Mouse (Mus musculus) lung, postnatal 36 days (tissue): ENCODE results near the gene Wwox.

Experiments used
- DNase-seq: peaks from one replicate; pipeline ENCODE4 v3.0.0; 2022; ENCODE audit warnings: mixed read lengths

Wwox gene

DNA sequence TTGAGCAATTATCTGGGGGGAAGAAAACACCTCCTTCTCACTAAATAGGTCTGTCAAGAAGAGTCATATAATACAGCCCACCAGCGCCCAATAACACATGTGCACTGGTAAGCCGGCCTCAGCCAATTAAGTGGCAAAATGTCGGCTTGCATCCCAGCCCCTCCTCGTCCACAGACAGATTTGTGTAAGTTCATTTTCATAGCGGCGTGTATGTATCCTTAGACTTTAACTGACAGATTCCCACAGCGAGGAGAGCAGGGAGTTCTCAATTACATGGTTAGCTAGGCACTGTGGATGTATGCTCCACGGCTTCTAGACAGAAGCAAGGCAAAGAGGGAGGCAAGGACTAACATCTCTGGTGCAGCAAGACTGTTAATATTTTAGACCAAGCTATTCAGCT, 702.2 kb downstream of the Wwox start:
- DNase-seq: no peak

DNA sequence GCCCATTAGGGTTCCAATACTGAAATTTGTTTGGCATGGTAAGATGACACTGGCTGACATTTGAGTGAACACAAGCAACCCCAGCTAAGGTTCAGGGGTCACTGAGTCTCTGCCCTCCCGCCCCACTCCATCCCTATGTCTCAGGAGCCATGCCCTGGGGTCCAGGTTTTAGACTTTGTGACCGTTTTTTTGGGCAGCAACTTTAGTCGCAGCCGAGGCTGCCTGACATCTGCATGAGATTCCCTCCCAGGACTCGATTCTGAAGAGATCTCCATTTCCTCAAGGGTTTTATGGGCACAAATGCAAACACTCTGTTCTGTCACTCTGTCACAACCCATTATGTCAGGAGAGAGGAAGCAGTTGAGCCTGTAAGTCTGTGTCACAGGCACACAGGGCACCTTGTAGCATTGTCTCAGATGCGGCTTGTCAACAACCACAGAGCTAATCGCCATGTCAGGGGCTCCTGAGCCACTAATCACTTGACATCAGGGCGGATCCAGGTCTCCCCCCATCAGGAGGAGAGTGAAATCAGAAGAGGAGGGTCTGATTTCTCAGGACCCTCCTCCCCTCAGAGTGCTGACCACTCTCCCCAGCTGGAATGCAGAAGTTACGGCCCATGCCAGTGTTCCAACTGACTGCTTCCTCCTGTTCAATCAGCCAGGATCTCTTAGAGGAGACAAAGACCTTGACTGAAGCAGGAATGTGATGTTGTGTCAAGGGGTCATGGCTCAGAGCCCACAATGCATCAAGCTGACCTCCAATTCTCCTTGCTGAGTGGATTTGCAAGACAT, 704.3 kb downstream of the Wwox start:
- DNase-seq: no peak

DNA sequence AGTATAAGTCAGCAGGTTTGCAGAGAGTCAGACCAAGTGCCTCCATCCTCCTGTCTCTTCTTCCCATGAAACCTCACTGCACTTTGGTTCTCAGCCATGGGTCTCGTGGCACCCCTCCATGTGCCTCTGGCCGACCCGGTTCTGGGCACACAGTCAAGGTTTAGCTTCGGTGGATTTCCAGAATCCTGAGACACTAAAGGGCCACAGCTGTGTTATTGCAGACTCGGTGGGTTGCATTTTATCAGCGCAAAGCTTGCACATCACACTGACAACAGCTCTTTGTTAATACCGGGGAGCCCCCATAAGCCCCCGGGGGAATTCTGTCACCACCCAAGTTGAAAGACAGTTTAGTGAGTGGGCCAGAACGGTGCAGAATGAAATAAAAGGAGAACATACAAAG, 707.6 kb downstream of the Wwox start:
- peak; percentile 26 for DNase-seq

DNA sequence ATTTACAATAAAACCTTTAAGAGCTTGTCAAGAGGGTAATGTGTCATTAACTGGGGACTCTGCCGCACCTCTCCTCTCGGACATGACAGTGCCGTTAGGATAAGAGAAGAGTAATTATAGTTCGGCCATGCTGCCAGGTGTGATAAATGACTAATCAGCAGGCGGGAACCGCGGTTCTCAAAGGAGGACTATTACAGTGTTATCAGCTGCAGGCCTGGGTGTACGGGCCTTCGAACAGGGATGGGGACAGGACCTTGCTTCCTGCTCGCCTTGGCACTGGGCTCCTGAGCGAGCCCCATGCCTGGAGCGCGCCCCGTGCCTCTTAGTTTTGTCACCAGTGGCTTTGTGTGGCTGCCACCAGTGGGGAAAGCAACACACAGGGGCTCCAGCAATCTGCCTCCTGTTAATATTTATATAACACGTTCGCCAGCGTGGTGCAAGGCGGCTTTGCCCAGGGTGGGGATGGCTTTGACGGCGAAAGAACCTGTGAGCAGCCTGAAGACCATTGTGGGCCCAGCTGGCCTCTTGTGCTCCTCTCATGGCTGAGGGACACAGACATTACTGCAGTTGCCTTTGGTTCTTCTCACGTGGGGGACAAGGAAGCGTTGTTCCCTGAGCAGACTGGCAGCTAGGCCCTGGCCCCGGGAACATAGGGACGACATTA, 711.1 kb downstream of the Wwox start:
- no peak for DNase-seq

DNA sequence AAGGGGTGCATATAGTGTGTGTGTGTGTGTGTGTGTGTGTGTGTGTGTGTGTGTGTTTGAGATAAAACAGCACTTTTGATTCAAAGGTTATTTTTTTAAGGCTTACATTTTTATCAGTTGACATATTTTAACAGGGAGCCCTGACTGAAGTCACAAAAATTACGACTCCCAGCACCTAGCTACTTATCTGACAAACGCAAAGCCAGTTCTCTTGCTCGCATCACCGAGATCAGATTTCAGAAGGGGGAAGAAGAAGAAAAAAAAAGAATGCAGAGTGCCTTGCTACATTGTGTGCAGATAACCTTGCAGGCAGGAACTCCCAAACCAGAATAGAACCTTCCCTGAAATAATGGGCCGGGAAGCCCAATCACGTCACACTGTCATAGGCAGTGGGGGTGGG, 712.0 kb downstream of the Wwox start:
- DNase-seq: no peak

DNA sequence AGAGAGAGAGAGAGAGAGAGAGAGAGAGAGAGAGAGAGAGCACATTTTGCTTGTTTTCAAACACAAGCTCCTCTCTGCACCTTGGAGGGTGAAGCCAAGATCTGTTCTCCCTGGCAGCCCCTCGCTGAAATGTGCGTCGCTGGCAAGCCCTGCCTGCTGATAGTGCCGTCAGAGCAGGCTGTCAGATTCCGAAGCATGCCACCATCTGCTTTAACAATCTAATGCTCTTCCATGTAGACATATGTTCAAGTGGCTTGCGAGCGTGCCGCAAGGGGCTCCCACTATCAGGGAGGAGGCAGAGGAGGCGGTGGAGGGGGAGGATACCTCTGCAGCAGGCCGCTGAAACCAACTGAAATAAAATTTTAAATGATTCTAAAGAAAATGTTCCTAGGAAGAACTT, 714.6 kb downstream of the Wwox start:
- DNase-seq: no peak

DNA sequence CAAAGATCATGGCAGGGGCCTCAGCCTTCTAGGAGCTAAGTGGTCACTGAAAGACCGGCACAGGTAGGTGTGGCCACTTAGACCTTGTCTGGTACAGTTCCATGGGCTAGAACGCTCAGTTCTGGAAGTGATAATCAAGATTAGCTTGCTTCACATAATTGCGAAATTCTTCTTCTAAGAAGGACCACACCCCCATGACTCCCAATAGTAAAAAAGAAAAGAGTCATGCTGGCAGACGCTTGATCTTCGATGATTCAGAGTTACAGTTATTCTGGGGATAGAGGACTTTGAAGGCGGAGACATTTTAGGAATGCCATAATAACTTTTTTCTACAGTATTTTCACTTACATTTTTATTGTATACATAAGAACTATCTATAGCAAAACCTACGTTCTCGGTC, 716.7 kb downstream of the Wwox start:
- peak; percentile 43 for DNase-seq

DNA sequence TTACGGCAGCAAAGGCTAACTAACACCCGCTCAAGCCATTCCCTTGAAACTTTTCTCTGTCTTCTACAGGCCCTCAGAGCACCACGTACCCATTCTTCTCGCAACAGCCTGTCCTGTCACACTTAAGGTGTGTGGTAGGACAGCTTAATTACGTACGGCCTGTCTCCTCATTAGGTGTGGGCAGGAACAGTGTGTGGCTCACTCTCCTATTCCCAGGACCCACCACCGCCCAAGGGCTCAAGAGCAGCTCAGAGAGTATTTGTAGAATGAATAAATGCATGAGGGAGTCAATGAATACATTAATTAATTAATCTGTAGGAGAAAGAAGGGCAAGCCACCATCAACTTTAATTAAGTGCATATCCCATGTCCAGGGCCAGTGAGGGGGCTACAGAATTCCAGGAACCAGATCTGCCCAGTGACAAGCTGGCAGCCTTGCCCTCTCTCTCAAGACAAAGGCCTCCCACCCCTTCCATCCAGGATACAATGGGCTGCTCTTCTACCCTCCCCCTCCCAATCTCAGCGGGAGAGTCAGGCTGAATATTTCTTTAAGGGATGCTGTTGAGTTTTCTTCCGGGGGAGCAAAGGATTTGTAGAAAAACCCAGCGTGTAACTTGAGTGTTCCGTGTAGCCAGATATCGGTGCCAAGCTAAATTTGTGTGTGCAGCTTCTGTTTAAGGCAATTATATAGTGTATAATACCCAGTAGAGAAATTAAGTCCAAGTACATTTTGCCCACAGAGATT, 718.7 kb downstream of the Wwox start:
- DNase-seq: no peak

DNA sequence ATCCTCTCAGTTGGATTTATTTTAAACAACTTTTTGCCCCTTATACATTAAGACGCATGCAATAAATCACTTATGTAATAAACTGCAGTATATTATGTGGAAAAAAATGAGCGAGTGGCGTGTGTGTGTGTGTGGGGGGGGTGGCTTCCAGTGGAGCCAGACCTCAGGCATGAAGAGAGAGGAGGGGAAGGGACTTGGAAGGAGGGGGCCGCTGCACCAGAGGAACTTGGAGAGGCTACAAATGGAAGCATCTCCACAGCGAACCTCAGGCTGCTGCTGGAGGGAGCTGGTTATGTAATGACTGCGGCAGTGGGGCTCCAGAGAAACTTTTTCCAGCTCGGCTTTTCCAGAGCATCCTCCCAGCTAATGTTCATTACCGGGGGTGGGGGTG, 719.3 kb downstream of the Wwox start:
- DNase-seq: no peak

DNA sequence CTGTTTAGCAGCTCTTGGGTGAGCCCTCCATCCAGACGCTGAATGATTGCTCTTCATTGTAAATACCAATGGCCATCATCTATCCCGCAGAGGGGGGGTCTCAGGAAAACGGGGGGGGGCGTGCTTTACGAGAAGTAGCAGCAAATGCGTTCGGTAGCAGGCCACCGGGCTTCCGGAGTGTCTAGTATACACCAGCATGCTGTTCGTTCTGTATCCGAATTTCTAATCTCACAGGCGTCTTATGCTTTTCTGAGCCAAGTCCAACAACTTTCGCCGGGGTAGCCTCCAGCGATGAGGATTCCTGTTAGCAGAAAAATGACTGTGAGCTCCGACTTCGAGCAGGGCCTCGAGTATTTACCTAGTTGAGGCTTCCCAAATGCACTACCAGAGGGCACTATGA, 719.8 kb downstream of the Wwox start:
- DNase-seq: peak; percentile 22

DNA sequence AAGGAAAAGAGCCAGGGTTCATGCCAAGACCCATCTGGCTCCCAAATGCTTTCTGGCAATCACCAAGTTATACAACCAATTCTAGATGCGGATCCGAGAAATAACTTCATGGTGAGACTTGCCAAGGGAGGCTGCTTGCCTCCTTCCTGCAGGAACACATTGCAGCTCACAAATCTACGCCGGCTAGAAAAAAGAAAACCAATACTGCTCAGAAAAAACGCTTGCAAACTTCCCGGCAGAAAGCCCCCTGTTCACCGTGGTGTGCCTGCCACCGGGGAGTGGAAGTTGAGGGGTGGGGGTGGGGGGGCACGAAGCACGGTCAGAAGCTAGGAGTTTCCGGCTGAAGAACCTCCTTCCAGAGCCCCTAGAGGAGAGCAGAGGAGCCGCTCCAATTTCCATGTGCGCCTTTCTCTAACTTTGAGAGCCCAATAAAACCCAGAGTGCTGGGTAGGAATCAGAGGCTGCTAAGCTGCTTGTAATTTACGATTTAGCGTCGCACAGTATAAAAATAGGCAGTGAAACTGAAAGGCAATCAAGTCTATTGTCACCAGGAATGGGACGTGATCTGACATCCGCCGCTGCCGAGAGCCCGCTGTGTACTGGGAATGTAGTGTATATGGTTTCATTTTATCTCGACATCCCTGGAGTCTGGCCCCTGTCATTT, 720.4 kb downstream of the Wwox start:
- peak; percentile 32 for DNase-seq

DNA sequence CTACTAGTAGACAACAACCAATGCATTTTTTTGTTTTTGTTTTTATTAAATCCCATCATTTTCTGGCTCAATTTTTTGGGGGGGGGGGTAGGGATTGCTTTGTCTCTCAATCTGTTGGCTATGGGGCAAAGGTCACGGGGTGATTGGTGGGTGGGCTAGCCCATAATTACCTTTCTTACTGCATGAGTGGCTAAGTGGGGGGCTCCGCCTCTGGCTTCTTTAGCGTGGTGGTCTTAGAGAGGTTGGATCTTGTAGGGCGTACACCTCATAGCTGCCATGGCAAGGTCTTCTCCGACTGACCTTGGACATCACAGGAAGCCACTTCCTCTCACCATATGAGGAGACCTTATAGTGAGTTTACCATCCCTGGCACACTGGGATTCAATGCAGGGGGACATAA, 721.0 kb downstream of the Wwox start:
- no peak for DNase-seq

DNA sequence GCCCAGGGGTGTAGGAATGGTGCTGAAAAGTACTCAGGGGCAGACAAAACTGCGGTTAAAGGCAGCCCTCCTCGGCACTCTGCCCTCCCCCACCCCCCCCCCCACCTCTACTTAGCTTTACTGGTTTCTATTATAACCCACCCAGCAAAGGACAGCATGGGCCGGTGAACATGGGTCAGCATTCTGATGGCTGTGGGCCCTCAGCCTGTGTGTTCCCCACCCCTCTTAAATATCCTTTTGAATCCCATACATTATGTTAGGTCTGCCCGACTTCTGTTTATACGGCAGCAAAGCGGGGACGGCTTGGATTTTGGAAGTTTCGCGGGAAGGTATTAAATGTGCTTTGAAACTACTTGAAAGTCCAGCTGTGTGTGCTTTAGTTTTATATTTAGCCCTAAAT, 722.1 kb downstream of the Wwox start:
- no peak for DNase-seq

DNA sequence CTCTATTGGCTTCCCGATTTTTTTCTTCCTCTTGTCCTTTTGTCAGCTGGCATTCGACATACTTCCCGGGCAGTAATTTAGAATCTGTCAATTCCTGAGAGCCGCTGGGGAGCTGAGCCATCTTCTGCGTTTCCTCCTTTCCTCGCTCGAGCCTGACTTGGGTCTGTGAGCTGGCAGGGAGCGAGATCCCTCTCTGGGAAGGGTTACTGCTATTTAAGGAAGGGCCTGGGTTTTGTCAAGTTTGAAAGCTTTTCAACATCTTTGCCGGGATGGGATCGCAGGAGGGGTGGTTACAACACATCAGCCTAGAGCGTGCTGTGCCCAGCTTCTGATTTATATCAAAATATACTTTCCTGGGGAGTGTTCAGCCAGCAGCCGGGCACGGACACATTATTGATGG, 725.4 kb downstream of the Wwox start:
- no peak for DNase-seq

DNA sequence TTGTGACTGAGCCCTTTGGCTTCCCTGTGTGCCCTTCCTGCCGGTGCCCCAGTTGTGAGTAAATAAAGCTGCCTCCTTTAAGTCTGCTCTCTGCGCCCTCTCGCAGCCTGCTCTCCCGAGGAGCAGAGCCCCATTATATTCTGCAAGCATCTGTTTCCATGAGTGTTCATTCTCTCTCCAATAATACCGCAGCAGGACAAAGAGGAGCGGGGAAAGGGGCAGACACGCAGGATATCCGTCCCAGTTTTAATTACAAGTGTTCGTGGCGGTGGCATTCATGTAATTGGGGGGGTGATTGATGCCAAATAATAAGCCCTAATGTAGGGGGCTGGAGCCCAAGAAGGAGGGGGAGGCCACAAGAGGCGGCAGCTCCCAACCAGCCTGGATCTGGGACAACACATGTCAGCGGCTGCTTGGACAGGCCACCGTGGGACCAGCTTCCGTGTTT, 734.2 kb downstream of the Wwox start:
- DNase-seq: no peak

DNA sequence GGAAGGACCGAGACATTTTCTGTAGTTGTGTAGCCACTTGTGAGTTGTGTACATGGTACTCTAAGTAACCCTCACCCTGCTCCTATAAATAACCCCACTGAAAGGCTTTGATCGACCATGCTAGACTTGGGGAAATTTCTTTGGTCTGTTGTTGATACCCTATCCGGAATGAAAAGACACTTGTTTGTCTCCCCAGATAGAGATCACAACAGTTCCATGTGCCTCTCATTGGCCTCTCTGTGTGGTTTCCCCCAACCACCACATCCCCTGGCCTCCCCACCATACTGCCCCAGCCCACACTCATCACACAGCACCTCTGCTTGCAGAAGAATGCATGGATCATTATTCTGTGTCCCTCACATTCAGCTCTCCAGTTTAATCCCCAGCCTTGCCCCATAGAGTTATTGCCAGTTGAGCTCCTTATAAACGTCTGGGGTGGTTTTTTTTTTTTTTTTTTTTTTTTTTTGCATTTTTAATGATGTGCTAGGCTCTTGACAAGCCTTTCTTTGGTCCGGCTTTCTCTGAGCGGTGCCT, 746.0 kb downstream of the Wwox start:
- DNase-seq: no peak

DNA sequence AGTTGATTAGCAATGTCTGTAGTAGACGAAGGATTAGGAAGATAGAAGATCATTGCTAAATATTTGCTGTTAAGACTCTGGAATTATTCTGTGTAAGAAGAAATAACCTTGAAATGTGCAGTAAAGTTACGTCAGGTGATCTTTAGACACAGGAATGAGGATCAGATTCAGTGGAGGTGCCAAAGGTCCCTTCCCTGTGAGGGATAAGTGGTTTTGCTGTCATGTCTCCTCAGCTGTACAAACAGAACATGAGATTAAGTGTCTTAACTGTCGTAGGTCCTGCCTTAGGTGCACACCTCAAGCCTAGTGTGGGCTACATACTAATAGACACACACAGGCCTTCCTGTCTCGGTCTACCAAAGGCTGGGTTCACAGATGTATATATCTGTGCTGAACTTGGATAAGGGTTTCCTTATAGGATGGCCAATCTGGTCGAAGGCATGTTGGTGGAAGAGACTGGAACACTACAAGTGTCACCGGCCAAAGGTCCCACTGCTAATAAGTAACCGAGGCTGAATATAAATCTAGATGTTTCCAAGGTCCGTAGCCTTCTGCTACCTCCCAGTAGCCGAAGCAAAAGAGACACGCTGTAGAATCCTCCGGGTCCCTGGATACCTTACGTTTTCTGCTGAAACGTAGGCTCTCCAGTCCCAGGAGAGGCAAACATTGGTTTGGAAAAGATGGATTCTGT, 746.8 kb downstream of the Wwox start:
- no peak for DNase-seq

DNA sequence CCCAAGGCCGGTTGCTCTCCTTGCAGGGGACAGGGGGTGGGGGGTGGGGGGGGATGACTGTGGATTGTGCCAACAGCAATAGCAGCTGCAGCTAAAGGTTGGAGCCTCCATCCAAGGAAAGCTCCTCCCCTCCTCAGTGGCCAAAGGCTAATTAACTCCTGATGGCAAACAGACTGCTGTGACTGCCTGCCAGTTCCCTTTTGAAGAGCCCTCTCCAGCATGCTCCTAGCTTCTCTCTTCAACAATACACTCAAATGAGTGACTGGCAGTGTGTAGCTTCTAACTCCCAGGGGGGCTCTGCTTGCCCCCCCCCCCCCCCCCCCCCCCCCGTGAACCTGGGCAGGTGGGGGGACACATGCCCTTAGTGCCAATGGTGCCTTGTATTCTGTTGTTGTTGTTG, 747.4 kb downstream of the Wwox start:
- DNase-seq: no peak

DNA sequence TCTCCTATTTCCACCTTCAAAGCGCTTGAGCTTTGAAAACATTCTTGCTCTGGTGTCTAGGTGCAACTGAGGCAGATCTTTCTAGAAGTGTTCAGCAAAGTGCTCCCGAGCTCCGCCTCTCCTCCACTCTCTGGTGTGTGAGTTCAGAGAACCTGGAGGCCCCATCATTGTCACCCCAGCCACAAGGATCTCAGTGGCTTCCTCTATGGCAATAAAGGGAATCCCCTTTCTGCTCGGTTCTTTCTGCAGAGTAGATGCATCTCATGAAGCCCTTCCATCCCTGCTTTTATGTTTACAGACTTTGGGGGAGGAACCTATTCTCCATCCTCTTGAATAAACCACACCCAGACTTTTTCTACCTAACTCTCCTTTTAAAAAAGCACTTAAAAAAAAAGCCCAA, 749.0 kb downstream of the Wwox start:
- DNase-seq: no peak

DNA sequence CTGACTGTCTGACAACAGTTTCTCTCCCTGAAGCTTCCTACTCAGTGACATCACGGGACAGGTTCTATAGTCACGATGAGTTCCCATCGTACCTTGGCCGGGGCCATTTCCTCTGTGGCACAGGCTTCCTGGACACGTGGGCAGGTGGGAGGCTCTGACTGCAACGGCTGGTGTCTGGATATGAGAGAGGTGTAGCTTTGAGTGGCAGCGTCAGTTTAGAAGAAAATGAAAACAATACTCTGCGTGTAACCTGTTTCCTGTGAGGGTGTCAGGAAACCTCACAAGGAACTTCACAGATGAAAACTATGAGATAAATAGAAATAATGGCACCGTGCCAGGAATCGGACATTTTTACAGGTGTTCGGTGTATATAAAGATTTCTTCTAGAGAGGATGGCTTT, 750.4 kb downstream of the Wwox start:
- DNase-seq: peak; percentile 27

DNA sequence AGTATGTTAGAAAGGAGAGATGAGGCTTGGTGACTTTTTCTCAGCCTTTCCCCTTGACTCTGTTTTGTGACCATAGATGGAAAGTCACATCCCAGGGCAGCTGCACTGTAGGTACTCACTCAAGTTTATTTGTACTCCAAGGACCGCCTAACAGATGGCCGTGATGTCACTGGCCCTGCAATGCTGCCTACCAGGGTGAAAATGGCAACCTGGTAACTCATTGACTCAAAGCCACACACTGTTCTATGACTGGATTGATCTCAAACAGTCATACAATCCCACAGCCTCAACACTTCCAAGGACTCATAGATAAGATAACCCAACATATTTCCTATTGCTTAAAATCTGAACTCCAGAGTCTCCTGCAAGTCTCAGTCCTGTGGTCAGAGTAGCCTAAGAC, 754.3 kb downstream of the Wwox start:
- DNase-seq: no peak

DNA sequence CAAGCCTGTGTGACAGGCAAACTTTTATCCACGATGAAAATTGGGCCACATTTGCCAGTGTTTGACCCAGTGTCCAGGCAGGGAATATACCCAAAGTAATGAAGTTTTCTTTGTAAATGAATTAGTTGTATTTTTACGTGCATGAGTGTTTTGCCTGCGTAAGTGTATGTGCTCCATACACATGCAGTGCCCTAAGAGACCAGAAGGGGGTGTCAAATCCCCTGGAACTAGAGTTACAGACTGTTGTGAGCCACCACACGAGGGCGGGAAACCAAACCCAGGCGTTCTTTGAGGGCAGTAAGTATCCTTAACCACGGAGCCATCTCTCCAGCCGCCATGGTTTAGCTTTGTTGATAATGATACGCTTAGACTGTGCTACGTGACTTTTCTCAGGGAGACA, 755.9 kb downstream of the Wwox start:
- DNase-seq: no peak

DNA sequence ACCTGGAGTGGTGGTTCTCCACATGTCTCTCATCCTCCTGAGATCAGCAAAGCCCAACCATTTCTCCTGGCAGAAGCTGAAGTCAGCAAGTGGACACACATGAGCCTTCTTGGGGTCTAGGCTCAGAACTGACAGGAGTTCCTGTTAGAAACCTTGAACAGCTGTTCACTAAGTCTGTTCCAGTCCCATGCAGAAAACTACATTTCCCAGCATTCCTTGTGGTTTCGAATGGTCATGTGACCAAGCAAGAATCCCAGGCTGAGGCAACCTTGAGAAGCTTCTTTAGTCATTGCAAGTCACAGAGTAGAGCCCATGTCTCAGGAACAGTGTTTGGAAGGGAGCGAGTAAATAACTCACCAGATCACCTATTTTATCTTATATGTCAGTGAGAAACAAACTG, 757.4 kb downstream of the Wwox start:
- DNase-seq: peak; percentile 46
